Mouse (Mus musculus) limb, embryonic 14.5 days (tissue): ENCODE measurements around the gene Lpin1. TPM values are rescaled to one million over a fixed set of nuclear protein-coding genes. Genes with fewer than 3 reads are reported as not detected.

Experiments
- ATAC-seq: fragments of 200-750 bp; cut with Nextera tagmentation; 2 replicates; pipeline ENCODE4 v1.8.0; 2017; ENCODE audit warnings: low read depth, moderate number of reproducible peaks, moderate TSS enrichment; ENCODE audit not compliant: low FRiP score
- DNase-seq: peaks from one replicate; pipeline ENCODE4 v3.0.0-alpha.2; 2015; ENCODE audit warnings: low spot score
- H3K27ac ChIP-seq: fragments of 300-500 bp; sonication (generic); replicated peaks from 2 replicates; pipeline ENCODE4 v1.5.1; 2014; ENCODE audit warnings: low read depth, mild to moderate bottlenecking, low read length, moderate library complexity, mixed read lengths
- H3K27me3 ChIP-seq: fragments of 300-500 bp; sonication (generic); 2 replicates; pipeline ENCODE4 v1.6.1; 2014; ENCODE audit warnings: low read length, mixed read lengths; ENCODE audit not compliant: control insufficient read depth, insufficient read depth
- H3K36me3 ChIP-seq: fragments of 300-500 bp; sonication (generic); 2 replicates; pipeline ENCODE4 v1.6.1; 2014; ENCODE audit warnings: mild to moderate bottlenecking, low read length, moderate library complexity, mixed read lengths; ENCODE audit not compliant: control insufficient read depth, insufficient read depth
- H3K4me1 ChIP-seq: fragments of 300-500 bp; sonication (generic); 2 replicates; pipeline ENCODE4 v1.6.1; 2014; ENCODE audit warnings: antibody characterized with exemption, low read length, mixed read lengths; ENCODE audit not compliant: control insufficient read depth, insufficient read depth
- H3K4me2 ChIP-seq: fragments of 300-500 bp; sonication (generic); replicated peaks from 2 replicates; pipeline ENCODE4 v1.6.1; 2014; ENCODE audit warnings: low read depth, mild to moderate bottlenecking, low read length, moderate library complexity; ENCODE audit not compliant: severe bottlenecking
- H3K4me3 ChIP-seq: fragments of 300-500 bp; sonication (generic); replicated peaks from 2 replicates; pipeline ENCODE4 v1.5.1; 2014; ENCODE audit warnings: low read length
- H3K9ac ChIP-seq: fragments of 300-500 bp; sonication (generic); 2 replicates; pipeline ENCODE4 v1.6.1; 2014; ENCODE audit warnings: mild to moderate bottlenecking, low read depth, low read length, moderate library complexity; ENCODE audit not compliant: severe bottlenecking
- H3K9me3 ChIP-seq: fragments of 300-500 bp; sonication (generic); 2 replicates; pipeline ENCODE4 v1.6.1; 2016; ENCODE audit warnings: low read length; ENCODE audit not compliant: control insufficient read depth
- POLR2A ChIP-seq: fragments of 200-500 bp; IDR thresholded peaks from 2 replicates; pipeline ENCODE4 v1.8.0; 2012; ENCODE audit warnings: inconsistent platforms, mild to moderate bottlenecking, moderate library complexity, borderline replicate concordance; ENCODE audit not compliant: insufficient read depth, insufficient read length; ENCODE audit errors: extremely low read depth
- WGBS: fragments of 180-500 bp; shearing (Covaris S2); extraction: QIAGEN DNeasy Blood & Tissue Kit; methylation state at CpG from one replicate; pipeline ENCODE4 v1.1.7; 2014; 5-methylcytosine and 5-hydroxymethylcytosine counted together
- polyA plus RNA-seq, 2 experiments: library from polyadenylated mRNA; depleted of rRNA in 1 of 2; stranded (reverse) in 1 of 2; unstranded in 1 of 2; fragments of >200 nt; fragmentation: Nextera tagmentation in 1 of 2; extraction: Ambion mirVana in 1 of 2; gene quantifications; 2 replicates each; pipeline versions ENCODE4 v1.2.1 to v1.2.3; 2012 to 2014

Lpin1 gene
- polyA plus RNA-seq, 2 experiments: 6.4 to 6.5 TPM

GRCm38 (mm10) chr12:16584964-16585363, 25.8 kb downstream of the Lpin1 start:
- Histone ChIP-seq H3K9ac (no peak overlapping the region), H3K4me1 (peaks cover 20% of the 10 kb centered on the region), H3K4me3 (no peak overlapping the region), H3K9me3 (no peaks in the 10 kb centered on the region), H3K27ac (no peak overlapping the region), H3K27me3 (no peaks in the 10 kb centered on the region), H3K36me3 (0 out of 2 replicates have a peak, but pooled peaks cover 4% of the 10 kb centered on the region), H3K4me2 (no peak overlapping the region)
- no peak for TF ChIP-seq POLR2A
- DNase-seq (no peak), ATAC-seq (no peak)
- 88% methylated on average over 3 of the region's 3 CpGs for WGBS

GRCm38 (mm10) chr12:16584035-16584682, 26.6 kb downstream of the Lpin1 start:
- H3K4me1 ChIP-seq: peaks cover 20% of the 10 kb centered on the region
- WGBS: 52% methylated on average over 14 of the region's 14 CpGs
- H3K27ac ChIP-seq: no peak overlapping the region
- TF ChIP-seq POLR2A: no peak
- H3K9ac ChIP-seq: no peak overlapping the region
- H3K4me3 ChIP-seq: no peak overlapping the region
- H3K9me3 ChIP-seq: no peaks in the 10 kb centered on the region
- ATAC-seq (no peak), DNase-seq (no peak)
- H3K4me2 ChIP-seq: no peak overlapping the region
- H3K36me3 ChIP-seq: peaks cover 11% of the 10 kb centered on the region; the same call in 1 of the 2 replicates
- H3K27me3 ChIP-seq: no peaks in the 10 kb centered on the region

GRCm38 (mm10) chr12:16583313-16583712, 27.5 kb downstream of the Lpin1 start:
- WGBS: 93% methylated on average over 3 of the region's 3 CpGs
- Histone ChIP-seq H3K36me3 (peaks cover 14% of the 10 kb centered on the region; the same call in 1 of the 2 replicates), H3K9me3 (no peaks in the 10 kb centered on the region), H3K4me1 (peaks cover 13% of the 10 kb centered on the region), H3K4me3 (no peak overlapping the region), H3K9ac (no peak overlapping the region), H3K27ac (no peak overlapping the region), H3K4me2 (no peak overlapping the region), H3K27me3 (no peaks in the 10 kb centered on the region)
- DNase-seq (no peak), ATAC-seq (no peak)
- TF ChIP-seq POLR2A: no peak

- H3K9me3 ChIP-seq: no peaks in the 10 kb centered on the region
- 83% methylated on average over 9 of the region's 9 CpGs for WGBS
Observed at GRCm38 (mm10) chr12:16580306-16580705, 30.5 kb downstream of the Lpin1 start.

GRCm38 (mm10) chr12:16577665-16578233, 33.0 kb downstream of the Lpin1 start:
- ATAC-seq: no peak; the same call in 1 of the 2 replicates
- no peak for DNase-seq
- H3K4me2 ChIP-seq: no peak overlapping the region
- no peaks in the 10 kb centered on the region for H3K4me1 ChIP-seq
- no peak overlapping the region; the same call in 1 of the 2 replicates for H3K27ac ChIP-seq
- H3K36me3 ChIP-seq: peaks cover 32% of the 10 kb centered on the region
- no peak for TF ChIP-seq POLR2A
- no peak overlapping the region for H3K9ac ChIP-seq
- 64% methylated on average over 9 of the region's 9 CpGs for WGBS
- no peak overlapping the region for H3K4me3 ChIP-seq
- no peaks in the 10 kb centered on the region for H3K27me3 ChIP-seq
- no peaks in the 10 kb centered on the region for H3K9me3 ChIP-seq

More at GRCm38 (mm10) chr12:16580306-16580705, 30.5 kb downstream of the Lpin1 start:
- no peak overlapping the region for H3K4me2 ChIP-seq
- H3K27ac ChIP-seq: no peak overlapping the region
- no peaks in the 10 kb centered on the region for H3K27me3 ChIP-seq
- H3K9ac ChIP-seq: no peak overlapping the region
- ATAC-seq (no peak), DNase-seq (no peak)
- peaks cover 8% of the 10 kb centered on the region; the same call in 1 of the 2 replicates for H3K4me1 ChIP-seq
- no peak for TF ChIP-seq POLR2A
- H3K36me3 ChIP-seq: peaks cover 22% of the 10 kb centered on the region; the same call in 1 of the 2 replicates
- no peak overlapping the region for H3K4me3 ChIP-seq
